Mouse (Mus musculus): ENCODE results near the gene Ier2.
"Not testable (repeated sequence)": the region's sequence is repeated elsewhere in the genome, so short reads cannot be mapped to it uniquely, and the experiment has no call there.

Ier2 gene

GRCm38 (mm10) chr8:84639162-84640009 is 23.3 kb downstream of the Ier2 start:
- peak; percentile 89 to 93 for DNase-seq (ENCODE audit: low spot score in 2 of 2)

GRCm38 (mm10) chr8:84638555-84639161 is 24.0 kb downstream of the Ier2 start:
- no peak for DNase-seq (ENCODE audit: low spot score in 2 of 2)

- DNase-seq (ENCODE audit: low spot score in 2 of 2): no peak
Measured at GRCm38 (mm10) chr8:84637946-84638554, 24.6 kb downstream of the Ier2 start.

- DNase-seq (ENCODE audit: low spot score in 2 of 2): no peak
Measured at GRCm38 (mm10) chr8:84636051-84636691, 26.5 kb downstream of the Ier2 start.

GRCm38 (mm10) chr8:84635397-84636050 is 27.1 kb downstream of the Ier2 start:
- no peak for DNase-seq (ENCODE audit: low spot score in 2 of 2)

- no peak for DNase-seq (ENCODE audit: low spot score in 2 of 2)
Measured at GRCm38 (mm10) chr8:84634849-84635304, 27.8 kb downstream of the Ier2 start.

- DNase-seq (ENCODE audit: low spot score in 2 of 2): no peak
Measured at GRCm38 (mm10) chr8:84633841-84634584, 28.6 kb downstream of the Ier2 start.

- no peak for DNase-seq (ENCODE audit: low spot score in 2 of 2)
Measured at GRCm38 (mm10) chr8:84631813-84632212, 30.8 kb downstream of the Ier2 start.

GRCm38 (mm10) chr8:84630145-84630544 is 32.5 kb downstream of the Ier2 start:
- DNase-seq (ENCODE audit: low spot score in 2 of 2): no peak

- no peak for DNase-seq (ENCODE audit: low spot score in 2 of 2)
Measured at GRCm38 (mm10) chr8:84629586-84629985, 33.1 kb downstream of the Ier2 start.

GRCm38 (mm10) chr8:84623425-84623824 is 39.2 kb downstream of the Ier2 start:
- not testable (repeated sequence) for DNase-seq (ENCODE audit: low spot score in 2 of 2)

GRCm38 (mm10) chr8:84621102-84621625 is 41.5 kb downstream of the Ier2 start:
- DNase-seq (ENCODE audit: low spot score in 2 of 2): no peak

- DNase-seq (ENCODE audit: low spot score in 2 of 2): no peak
Measured at GRCm38 (mm10) chr8:84617005-84617404, 45.6 kb downstream of the Ier2 start.

GRCm38 (mm10) chr8:84615666-84616485 is 46.8 kb downstream of the Ier2 start:
- DNase-seq (ENCODE audit: low spot score in 2 of 2): no peak

- DNase-seq (ENCODE audit: low spot score in 2 of 2): no peak
Measured at GRCm38 (mm10) chr8:84614512-84615223, 48.0 kb downstream of the Ier2 start.
